Mouse (Mus musculus) E14TG2a.4 (cell line): ENCODE measurements around the gene Odr4.

ENCODE experiments used
- CTCF ChIP-seq: conservative IDR thresholded peaks from 2 replicates; pipeline ENCODE4 v1.5.1; 2014; ENCODE audit warnings: low read length
- NANOG ChIP-seq: IDR thresholded peaks from 2 replicates; pipeline ENCODE4 v1.6.1; 2014; ENCODE audit warnings: borderline replicate concordance, low read length, mixed read lengths
- POU5F1 ChIP-seq: IDR thresholded peaks from 2 replicates; pipeline ENCODE4 v1.6.1; 2014; ENCODE audit warnings: low read length, borderline replicate concordance

- TF ChIP-seq CTCF = no peak
- no peak for TF ChIP-seq POU5F1
- no peak for TF ChIP-seq NANOG
Measured at GRCm38 (mm10) chr1:150418426-150418825, 25.5 kb upstream of the Odr4 start.
